Mouse (Mus musculus): ENCODE measurements around the gene Bglap.
"Not testable (repeated sequence)": the region's sequence is repeated elsewhere in the genome, so short reads cannot be mapped to it uniquely, and the experiment has no call there.

DNA sequence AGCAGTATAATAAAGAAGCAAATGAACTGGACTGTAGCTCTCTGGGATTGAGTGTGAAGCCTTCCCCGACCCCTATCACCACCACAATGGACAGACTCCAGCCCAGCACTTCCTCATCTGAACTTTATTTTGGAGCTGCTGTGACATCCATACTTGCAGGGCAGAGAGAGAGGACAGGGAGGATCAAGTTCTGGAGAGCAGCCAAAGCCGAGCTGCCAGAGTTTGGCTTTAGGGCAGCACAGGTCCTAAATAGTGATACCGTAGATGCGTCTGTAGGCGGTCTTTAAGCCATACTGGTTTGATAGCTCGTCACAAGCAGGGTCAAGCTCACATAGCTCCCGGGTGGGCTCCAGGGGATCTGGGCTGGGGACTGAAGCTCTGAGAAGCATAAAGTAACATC, 15.8 kb downstream of the Bglap start:
- TF ChIP-seq GATA1 (IDR thresholded peaks at IDR 0.05; ENCODE audit: borderline replicate concordance, low read length); FLI1 (IDR thresholded peaks at IDR 0.05; ENCODE audit: low read length): not testable (repeated sequence)
